Comparison of ENCODE assay signal across 25 mouse cellular contexts in genomic region chr3:131964952-131965351, GRCm38 (mm10).
DNase-seq lines count a peak whose midpoint lies in the region; ATAC-seq and TF ChIP-seq lines count a peak whose summit lies in the region.
"Had no signal": no experiment of that assay in that cellular context is flagged by ENCODE, and none has a peak within 500 bp of the region (broad histone marks: within the 10 kb centered on the region; RNA-seq: fewer than 3 reads in every experiment).

No protein-coding gene starts in this region.

- intact Hi-C loops in heart, postnatal 36 days (cut with DNase I), result no loop called here

- no peaks in the 10 kb centered on the region for H3K36me3 ChIP-seq in lung, embryonic 16.5 days (ENCODE audit: control insufficient read depth, insufficient read depth, low read length)
- H3K36me3 ChIP-seq in testis, adult 2 months (ENCODE audit: control insufficient read depth, insufficient read depth, low read length), result no peaks in the 10 kb centered on the region
- H3K36me3 ChIP-seq in thymus, adult 2 months (ENCODE audit: control insufficient read depth, insufficient read depth, low read length), result no peaks in the 10 kb centered on the region
- H3K36me3 ChIP-seq: embryonic facial prominence, embryonic 13.5 days; forebrain, embryonic 12.5 days; forebrain, embryonic 15.5 days; G1E; hindbrain, embryonic 10.5 days; hindbrain, embryonic 13.5 days had no signal

- H3K27ac ChIP-seq in lung, embryonic 16.5 days (ENCODE audit: low read length), result peak overlapping the region; percentile 37; the same call in 1 of the 2 replicates
- H3K27ac ChIP-seq in testis, adult 2 months (ENCODE audit: control insufficient read depth, insufficient read depth, low read depth, low read length), result no peak overlapping the region
- H3K27ac ChIP-seq in thymus, adult 2 months (ENCODE audit: control insufficient read depth, insufficient read depth, low read length), result no peak overlapping the region
- H3K27ac ChIP-seq: embryonic facial prominence, embryonic 13.5 days; forebrain, embryonic 12.5 days; forebrain, embryonic 15.5 days; hindbrain, embryonic 10.5 days; hindbrain, embryonic 13.5 days had no signal

- peaks cover 3% of the 10 kb centered on the region; the same call in 1 of the 2 replicates for H3K9me3 ChIP-seq in lung, embryonic 16.5 days (ENCODE audit: control insufficient read depth, low read length)
- H3K9me3 ChIP-seq: embryonic facial prominence, embryonic 13.5 days; forebrain, embryonic 12.5 days; forebrain, embryonic 15.5 days; hindbrain, embryonic 10.5 days; hindbrain, embryonic 13.5 days had no signal

- TF ChIP-seq CTCF in testis, adult 2 months (IDR thresholded peaks at IDR 0.05; ENCODE audit: control insufficient read depth, insufficient read depth, insufficient replicate concordance, low read depth, low read length), result no peak
- TF ChIP-seq CTCF in thymus, adult 2 months (IDR thresholded peaks at IDR 0.05; ENCODE audit: borderline replicate concordance, control insufficient read depth, extremely low read depth, insufficient read depth, low read length, poor library complexity), result no peak

- 0 out of 2 replicates have a peak overlapping the region, but pooled peaks have one; percentile 8 for H3K4me3 ChIP-seq in lung, embryonic 16.5 days (ENCODE audit: low read length)
- peak overlapping the region; percentile 38 for H3K4me3 ChIP-seq in testis, adult 2 months (ENCODE audit: control insufficient read depth, low read depth, low read length)
- no peak overlapping the region for H3K4me3 ChIP-seq in thymus, adult 2 months (ENCODE audit: control insufficient read depth, insufficient read depth, low read length)
- H3K4me3 ChIP-seq: embryonic facial prominence, embryonic 13.5 days; erythroblast, embryonic 14.5 days; forebrain, embryonic 12.5 days; forebrain, embryonic 15.5 days; hindbrain, embryonic 10.5 days; hindbrain, embryonic 13.5 days had no signal

- H3K4me2 ChIP-seq in lung, embryonic 16.5 days (ENCODE audit: low read depth, low read length), result peak overlapping the region; percentile 27
- H3K4me2 ChIP-seq: forebrain, embryonic 12.5 days; forebrain, embryonic 15.5 days; heart, embryonic 11.5 days; hindbrain, embryonic 13.5 days had no signal

- peak; percentile 89 for ATAC-seq in lung, embryonic 16.5 days (ENCODE audit: low read depth)
- ATAC-seq: forebrain, embryonic 15.5 days; hindbrain, embryonic 16.5 days; Patski had no signal

- DNase-seq in heart, adult 11 months, result peak; percentile 52
- no peak for DNase-seq in heart, postnatal 36 days
- DNase-seq in lung, adult 18-20 months, result no peak
- no peak for DNase-seq in testis, postnatal 14 days (ENCODE audit: low spot score)
- DNase-seq in thymus, adult 2 months, result no peak
- DNase-seq in kidney, postnatal 4 days, result no peak
- DNase-seq: adrenal gland, postnatal 10 days; adrenal gland, postnatal 36 days; cerebellum, adult 18-20 months; cerebellum, adult 9-10 months; cerebellum, postnatal 14 days; gastrocnemius, postnatal 10 days; gastrocnemius, postnatal 36 days had no signal

- no peak overlapping the region for H3K9ac ChIP-seq in lung, embryonic 16.5 days (ENCODE audit: low read length)
- H3K9ac ChIP-seq: embryonic facial prominence, embryonic 13.5 days; forebrain, embryonic 12.5 days; forebrain, embryonic 15.5 days; hindbrain, embryonic 13.5 days had no signal

- H3K4me1 ChIP-seq in lung, embryonic 16.5 days (replicated peaks; ENCODE audit: control insufficient read depth, insufficient read depth, low read length), result no peaks in the 10 kb centered on the region; the same call in 1 of the 2 replicates
- no peaks in the 10 kb centered on the region; the same call in 1 of the 2 replicates for H3K4me1 ChIP-seq in testis, adult 2 months (ENCODE audit: control insufficient read depth, insufficient read depth, low read length)
- H3K4me1 ChIP-seq in thymus, adult 2 months (replicated peaks; ENCODE audit: control insufficient read depth, insufficient read depth, low read length), result no peaks in the 10 kb centered on the region
- H3K4me1 ChIP-seq: forebrain, embryonic 12.5 days; forebrain, embryonic 15.5 days; hindbrain, embryonic 10.5 days; hindbrain, embryonic 13.5 days had no signal

- TF ChIP-seq POLR2A in testis, adult 2 months (IDR thresholded peaks at IDR 0.05; ENCODE audit: control insufficient read depth, low read depth, low read length), result no peak
- TF ChIP-seq POLR2A in thymus, adult 2 months (IDR thresholded peaks at IDR 0.05; ENCODE audit: control insufficient read depth, extremely low read depth, insufficient read depth, low read length, poor library complexity), result no peak

- H3K27me3 ChIP-seq in lung, embryonic 16.5 days (ENCODE audit: control insufficient read depth, insufficient read depth, low read depth, low read length), result no peaks in the 10 kb centered on the region
- H3K27me3 ChIP-seq in testis, adult 2 months (ENCODE audit: control insufficient read depth, insufficient read depth, low read length), result no peaks in the 10 kb centered on the region
- H3K27me3 ChIP-seq in thymus, adult 2 months (ENCODE audit: control insufficient read depth, insufficient read depth, low read length), result no peaks in the 10 kb centered on the region
- H3K27me3 ChIP-seq: embryonic facial prominence, embryonic 13.5 days; forebrain, embryonic 12.5 days; forebrain, embryonic 15.5 days; hindbrain, embryonic 13.5 days; Patski had no signal

- 49% methylated on average over 9 of the region's 9 CpGs for WGBS in lung, embryonic 16.5 days
- 97% methylated on average over 9 of the region's 9 CpGs for WGBS in thymus, adult 2 months
